Mouse (Mus musculus) frontal cortex, postnatal 36 days (tissue): ENCODE measurements around the gene Sdhaf1.
A peak's percentile ranks its signal among the peaks of the same experiment; 100 is the strongest.

Source experiments
- DNase-seq, 2 experiments: peaks; one replicate each; pipeline ENCODE4 v3.0.0; 2022; ENCODE audit warnings: low spot score in 2 of 2

Gene Sdhaf1

DNA sequence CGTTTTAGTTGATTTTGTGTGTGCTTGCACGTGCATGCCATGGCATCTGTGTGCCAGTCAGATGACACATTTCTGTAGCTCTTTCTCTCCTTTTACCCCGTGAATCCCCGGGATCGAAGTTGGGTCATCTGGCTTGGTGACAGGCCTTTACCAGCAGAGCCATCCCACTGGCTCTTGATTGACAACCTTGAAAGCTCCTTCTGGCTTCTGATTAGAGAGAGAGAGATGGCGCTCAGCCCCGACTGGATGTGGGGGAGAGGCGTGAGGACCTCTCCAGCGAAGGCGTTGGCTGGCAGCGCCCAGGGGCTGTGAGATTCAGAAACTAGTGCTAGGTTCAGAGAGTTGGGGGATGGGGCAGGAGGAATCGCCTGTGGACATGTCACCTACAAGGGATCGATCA is 29.9 kb downstream of the Sdhaf1 start:
- peak; percentile 50 to 51 for DNase-seq

DNA sequence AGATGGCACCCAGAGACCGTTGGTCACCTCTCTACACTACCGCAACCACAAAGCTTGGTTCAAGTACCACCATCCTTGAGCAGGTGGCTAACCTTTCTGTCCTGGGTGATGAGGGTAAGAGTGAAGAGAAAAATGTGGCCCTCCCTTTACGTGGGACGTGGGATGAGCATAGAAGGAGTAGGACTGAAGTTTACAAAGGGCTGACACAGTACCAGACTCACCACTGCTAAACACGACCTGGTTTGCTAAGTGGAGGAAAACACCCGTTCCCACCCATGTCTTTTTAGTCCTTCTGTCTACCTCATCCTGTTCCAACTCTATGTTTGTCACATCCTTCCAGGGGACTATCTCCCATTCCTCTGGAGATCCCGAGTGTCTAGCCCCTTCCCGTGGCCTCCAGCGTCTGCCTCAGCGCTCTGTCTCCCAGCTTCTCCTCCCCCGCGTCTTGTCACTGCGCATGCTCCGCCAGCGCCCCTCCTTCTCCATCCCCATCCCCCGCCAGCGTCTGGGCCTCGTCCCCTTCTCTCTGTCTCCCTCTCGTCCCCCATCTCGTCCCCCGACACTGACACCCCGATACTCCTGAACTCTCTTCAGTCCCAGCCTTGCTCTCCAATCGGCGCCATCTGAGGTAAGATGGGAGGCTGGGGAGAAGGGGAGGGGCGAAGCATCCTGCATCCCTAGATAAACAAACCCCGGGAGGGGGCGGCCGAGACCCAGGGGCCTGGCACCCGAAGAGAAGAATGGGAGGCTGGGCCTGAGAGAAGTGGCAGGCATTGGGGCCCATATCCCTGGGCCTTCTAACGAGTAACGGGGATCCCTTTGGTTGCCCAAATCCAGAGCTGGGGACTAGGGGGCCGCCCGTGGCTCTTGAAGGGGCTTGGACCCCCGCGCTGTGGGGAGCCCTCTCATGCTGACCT is 32.2 kb downstream of the Sdhaf1 start, which contains the start of gene Clip3:
Gene Clip3, plus strand, starts transcription at position 514 of the 917 bp plus-strand sequence.
- peak; percentile 91 to 95 for DNase-seq

DNA sequence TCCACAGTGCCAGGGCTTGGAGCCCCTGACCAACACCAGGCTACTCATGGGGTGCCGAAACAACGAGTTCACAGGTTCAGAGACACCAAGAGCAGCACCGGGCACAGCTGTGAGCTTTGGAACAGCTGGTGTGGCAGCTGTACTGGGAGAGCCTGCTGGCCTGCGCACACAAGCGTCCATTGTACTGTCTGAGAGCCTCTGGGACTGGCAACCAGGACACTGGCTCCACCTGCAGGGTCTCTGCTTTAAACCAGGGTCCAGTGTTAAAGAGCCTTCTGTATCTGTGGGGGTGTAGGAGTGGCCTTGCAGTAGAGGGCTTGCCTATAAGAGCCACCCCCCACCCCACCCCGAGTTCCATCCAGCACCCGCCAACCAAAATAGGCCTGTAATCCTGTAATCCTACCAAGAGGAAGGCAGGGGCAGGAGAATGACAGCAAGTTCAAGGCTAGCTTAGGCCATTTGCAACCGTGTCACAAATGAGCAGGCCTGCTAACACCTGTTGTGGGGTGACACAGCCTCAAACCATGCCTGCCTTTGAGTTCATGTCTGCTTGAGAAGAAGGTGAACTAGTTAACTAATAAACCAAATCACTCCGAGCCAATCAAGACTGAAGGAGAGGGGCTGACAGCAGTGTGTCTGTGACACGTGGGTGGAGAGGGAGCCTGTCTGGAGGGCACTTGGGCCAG is 33.8 kb downstream of the Sdhaf1 start:
- no peak for DNase-seq

DNA sequence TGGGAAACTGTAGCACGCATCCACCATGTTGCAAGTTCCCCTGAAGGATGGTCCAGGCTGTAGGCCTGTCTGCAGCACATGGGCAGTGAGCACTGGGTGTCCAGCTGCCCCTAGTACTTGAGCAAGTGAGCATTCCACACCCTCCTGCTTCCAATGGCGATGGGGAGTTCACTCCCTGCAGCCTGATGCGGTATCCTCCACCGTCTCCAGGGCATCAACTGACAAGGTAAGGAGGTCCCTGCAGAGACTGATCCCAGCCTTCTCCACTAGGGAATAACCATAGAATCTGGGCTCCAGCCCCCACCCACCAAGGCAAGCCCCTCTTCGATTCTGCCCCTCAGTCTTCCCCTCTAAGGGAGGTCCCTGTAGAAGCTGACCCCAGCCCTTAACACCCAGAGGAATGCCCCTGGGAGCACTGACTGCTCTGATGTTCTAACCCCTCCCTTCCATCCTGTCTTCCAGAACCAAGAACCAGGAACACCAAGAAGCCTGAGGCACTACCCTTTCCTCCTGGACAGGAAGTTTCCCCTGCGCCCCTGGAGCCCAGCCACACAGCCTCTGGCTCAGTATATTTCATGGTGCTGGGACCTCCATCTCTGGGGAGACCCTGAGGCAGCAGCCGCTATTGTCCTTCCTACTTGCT is 34.5 kb downstream of the Sdhaf1 start:
- no peak for DNase-seq

DNA sequence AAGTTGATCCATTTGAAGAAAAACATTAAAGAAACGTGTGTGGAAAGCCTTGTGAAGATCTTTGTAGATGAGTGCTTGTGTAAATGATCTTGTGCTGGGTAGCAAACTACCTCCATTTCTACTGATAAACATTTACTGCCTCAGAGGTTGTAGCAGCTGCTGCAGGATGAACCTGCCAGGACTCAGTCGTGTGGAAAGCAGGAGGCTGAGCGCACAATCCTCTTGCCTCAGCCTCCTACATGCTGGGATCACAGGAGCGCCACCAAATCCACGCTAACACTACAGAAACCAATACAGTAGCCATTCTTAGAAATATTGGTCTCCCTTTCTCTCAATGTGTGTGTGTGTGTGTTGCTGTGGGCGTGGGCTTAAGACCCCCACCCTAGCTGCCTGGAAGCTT is 35.6 kb downstream of the Sdhaf1 start:
- DNase-seq: no peak

DNA sequence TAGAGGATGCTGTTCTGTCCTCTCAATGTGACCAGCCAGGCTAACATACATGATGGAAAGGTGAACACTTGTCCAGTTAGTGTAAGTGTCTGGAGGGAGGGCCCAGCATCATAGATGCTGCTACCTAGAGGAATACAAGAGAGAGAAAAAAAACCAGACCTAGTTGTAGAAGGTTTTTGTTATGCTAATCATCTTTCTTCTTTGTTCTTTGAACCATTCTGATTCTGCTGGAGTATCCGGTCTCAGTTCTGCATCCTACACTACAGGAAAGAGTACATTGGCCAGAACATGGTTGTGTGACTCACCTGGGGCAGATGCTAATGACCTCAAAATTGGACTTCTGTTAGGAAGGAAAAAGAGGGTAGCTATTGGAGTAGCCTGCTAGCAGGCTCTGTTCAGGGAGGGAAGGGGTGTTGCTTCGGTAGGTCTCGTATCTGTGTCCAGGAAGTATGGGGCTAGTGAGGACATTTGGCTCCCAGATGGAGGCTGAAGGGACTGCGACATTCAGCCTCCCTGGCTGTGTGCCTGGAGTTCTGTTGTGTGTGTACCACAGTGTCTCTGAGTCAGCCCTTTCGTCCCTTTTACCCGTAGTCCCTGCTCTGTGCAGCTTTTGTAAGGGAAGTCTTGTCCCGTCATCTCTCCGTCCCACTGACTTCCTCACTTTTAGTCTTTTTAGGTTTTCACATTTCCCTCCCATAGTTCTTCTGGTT is 36.8 kb downstream of the Sdhaf1 start:
- no peak for DNase-seq

DNA sequence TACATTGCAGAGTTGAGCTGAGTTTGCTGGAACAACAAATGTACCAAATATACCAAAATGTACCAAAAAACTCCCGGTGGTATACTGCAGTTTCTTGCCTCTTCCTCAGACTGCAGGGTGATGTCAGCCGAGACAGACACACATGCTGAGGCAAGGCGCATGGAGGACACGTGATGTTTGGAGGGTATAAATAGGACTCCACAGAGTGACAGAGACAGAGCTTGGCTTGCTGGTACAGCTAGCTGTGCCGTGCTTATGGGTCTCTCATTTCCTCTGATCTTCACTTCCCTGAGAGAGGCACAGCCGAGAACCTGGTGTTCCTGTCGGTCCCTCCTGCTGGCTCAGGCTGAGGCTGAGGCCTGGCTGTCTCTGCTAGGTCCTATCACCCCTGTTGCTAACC is 41.0 kb downstream of the Sdhaf1 start:
- no peak for DNase-seq

DNA sequence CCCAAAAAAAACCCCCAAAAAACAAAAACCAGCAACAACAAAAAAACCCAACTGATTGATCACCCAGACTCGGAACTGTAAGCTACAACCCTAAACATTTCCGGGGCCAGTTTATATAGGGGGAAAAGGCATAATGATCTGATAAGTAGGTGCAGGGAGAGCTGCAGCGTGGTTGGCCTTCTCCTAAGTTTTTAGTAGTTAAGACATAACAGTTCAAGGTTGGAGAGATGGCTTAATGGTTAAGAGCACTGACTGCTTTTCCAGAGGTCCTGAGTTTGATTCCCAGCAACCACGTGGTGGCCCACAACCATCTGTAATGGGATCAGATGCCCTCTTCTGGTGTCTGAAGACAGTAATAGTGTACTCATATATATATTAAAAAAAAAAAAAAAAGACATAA is 42.2 kb downstream of the Sdhaf1 start:
- no peak for DNase-seq

DNA sequence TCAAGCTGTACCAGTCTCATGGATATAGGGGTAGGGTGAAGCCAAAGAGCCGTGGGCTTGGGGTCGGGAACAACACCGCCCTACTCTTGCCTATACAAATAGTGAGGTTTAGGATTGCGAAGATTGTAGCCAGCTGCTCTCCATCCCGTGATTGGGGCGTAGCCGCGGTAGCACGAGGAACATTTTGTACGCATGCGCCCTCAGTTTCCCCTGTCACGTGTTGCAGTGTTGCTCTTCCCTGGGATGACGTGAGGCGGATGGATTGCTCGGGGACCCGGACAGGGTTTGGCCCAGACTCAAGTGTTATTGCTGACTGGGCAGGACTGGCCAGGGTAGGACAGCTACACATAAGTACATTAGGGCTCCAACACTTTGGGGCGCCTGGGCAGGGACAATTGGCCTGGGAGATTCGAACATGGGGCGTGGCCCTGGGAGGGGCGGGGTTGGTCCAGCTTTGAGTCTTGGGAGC is 43.0 kb downstream of the Sdhaf1 start:
- peak; percentile 81 to 87 for DNase-seq

DNA sequence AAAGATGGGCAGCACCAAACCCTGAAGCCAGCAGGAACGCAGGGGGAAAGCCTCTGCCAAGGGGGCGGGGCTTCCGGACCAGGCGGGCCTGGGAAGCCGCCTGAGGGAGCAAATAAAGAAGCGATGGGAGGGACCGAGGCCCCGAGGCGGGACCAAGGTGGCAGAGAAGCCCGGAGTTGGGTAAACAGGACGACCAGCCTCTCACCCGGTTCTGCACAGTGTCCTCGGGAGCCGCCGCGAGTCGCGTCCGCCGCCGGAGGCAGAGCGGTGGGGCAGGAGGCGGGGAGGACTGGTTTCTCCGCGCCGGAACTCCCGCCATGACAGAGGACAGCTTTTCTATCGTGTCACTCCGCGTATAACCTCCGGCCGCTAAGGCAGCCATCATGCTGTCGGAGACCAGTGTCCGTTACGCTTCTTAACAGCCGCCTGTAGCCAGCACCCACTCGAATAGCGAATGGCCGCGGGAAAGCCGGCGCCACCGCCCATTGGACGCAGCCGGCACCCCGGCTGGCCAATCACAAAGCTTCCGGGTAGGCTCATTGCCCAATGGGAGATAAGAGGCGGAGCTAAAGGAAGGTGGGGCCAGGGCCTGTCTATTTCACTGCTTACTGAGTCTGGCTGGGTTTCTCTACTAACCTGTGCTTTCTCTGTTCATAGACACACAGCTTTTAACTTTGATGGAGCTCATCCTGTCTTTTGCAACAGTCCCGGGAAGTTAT is 43.6 kb downstream of the Sdhaf1 start, which contains the start of the genes Thap8 and Wdr62:
Gene Thap8, plus strand, starts transcription at position 144 of the 719 bp plus-strand sequence.
Gene Wdr62, minus strand, starts transcription at position 469 of the 719 bp plus-strand sequence.
- DNase-seq: peak; percentile 88 to 92

DNA sequence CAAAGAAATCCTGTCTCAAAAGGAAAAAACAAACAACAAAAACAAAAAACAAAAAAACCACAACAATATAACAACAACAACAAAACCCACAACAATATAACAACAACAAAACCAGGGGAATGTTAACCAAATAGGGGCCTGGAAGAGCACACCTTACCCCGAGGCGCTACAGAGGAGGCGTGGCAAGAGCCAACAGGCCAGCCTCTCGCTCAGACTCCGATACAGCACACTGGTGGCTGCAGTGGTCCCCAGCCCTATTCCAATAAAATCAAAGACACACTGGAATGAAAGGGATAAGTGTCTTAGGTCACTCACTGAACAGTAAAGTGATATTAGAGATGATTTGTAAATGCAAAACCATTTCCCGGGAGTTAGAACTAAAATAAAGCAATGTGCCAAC is 44.2 kb downstream of the Sdhaf1 start:
- no peak for DNase-seq

DNA sequence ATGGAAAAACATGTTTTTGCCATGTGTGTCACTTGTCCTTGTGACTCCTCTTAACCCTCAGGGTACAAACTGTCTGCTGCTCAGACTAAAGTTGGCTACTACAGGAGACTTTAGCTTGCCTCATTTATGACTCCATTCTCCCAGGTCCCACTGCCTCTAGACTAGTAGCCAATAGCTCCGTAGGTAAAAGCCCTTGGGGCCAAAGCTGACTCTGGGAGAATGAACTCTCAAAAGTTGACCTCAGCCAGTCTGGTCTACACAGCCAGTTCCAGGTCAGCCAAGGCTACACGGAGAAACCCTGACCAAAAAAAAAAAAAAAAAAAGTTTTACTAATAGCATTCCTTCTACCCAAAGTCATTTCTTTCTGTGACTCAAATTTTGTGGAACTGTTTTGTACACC is 44.8 kb downstream of the Sdhaf1 start:
- DNase-seq: no peak

DNA sequence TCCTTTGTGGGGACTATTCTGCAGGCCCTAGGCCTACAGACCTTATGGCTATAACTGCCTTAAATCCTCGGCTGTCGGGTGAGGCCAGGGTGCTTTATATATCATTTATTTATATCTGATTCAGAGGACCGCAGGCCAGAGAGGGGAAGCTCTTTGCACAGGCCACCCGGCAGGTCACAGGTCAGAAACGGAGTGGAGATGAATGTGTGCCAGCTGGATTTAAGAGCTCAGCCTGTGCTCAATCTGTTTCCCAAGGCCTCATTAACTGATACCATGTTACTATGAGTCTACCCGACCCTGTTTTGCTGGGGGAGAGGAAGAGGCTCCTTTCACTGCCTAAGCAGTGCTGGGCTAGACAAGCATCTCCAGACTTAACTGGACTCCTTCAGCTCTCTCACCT is 49.3 kb downstream of the Sdhaf1 start:
- no peak for DNase-seq
